Mouse (Mus musculus) T-helper 1 cell (primary cell): ENCODE data around the gene Alb.

Source experiments
- in situ Hi-C: fragments of 300-600 bp; cut with MboI, MseI; formaldehyde crosslinking; loops from one replicate; pipeline ENCODE4 v1.15.1; 2025; ENCODE audit warnings: high pct_unique_total_duplicates

The Alb gene

DNA sequence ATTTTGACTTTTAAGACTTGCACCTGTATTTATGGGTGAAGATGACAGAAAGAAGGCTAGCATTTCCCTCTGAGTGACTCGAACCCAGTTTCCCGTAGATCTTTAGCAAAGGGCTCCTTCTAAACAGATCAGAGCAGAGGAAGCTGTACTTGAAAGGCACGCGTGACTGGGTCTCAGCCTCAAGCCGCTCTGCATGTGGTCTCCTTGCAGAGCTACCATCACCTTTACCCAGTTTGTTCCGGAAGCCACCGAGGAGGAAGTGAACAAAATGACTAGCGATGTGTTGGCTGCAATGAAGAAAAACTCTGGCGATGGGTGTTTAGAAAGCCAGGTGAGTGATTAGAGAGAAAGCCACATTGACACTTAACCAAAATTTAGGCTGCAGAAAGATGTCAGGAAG, 31.7 kb downstream of the Alb start:
- in situ Hi-C loops = loop anchor here (10.0 kb wide), 1 partner anchor 2002 kb away; no protein-coding TSS in a partner anchor

- in situ Hi-C loops = loop anchor here (10.0 kb wide), 1 partner anchor 2000 kb away; no protein-coding TSS in a partner anchor
These were observed 33.6 kb downstream of the Alb start for GRCm38 (mm10) chr5:90494308-90494707.

DNA sequence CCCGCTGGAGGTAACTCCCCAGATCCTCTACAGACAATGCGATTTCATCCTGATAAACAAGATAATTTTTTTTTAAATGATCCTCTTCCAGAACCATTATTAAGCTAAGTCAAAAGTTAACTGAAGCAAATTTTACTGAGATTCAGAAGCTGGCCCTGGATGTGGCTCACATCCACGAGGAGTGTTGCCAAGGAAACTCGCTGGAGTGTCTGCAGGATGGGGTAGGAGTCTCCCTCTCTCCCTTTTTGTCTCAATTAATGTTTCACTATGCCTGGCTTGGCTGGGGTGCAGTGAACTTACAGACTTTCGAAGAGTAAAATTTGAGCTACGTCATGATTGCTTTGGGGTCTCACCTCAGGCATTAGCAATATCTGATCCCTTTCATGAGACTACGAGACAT, 38.8 kb downstream of the Alb start:
- in situ Hi-C loops = loop anchor here (10.0 kb wide), 1 partner anchor 1995 kb away; no protein-coding TSS in a partner anchor

DNA sequence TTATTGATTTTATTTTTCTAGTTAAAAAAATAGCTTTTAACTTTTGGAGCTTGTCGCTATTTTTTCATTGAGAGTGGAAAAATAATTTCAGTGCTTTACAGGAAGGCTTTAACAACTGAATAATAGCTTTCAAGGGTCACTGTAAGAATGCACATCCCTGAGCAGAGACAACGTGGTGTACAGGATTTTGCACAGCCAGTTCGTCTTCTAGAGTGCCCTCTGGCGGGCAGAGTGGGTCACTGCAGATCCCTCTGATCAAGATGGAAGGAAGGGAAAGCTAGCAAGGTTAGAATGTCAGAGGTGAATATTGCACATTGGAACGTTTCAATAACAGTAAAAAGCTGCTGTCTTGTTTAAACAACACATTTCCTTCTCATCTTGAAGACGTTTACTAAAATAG, 40.0 kb downstream of the Alb start:
- in situ Hi-C loops = loop anchor here (5.0 kb wide), 1 partner anchor 298 kb away; no protein-coding TSS in a partner anchor

GRCm38 (mm10) chr5:90501752-90502151, 41.1 kb downstream of the Alb start:
- in situ Hi-C loops = loop anchor here (5.0 kb wide), 1 partner anchor 299 kb away; no protein-coding TSS in a partner anchor

GRCm38 (mm10) chr5:90504742-90505141, 44.0 kb downstream of the Alb start:
- in situ Hi-C loops = loop anchor here (5.0 kb wide), 1 partner anchor 302 kb away; no protein-coding TSS in a partner anchor

- in situ Hi-C loops = no loop called here
These were observed 45.8 kb downstream of the Alb start for GRCm38 (mm10) chr5:90506507-90506906.

- in situ Hi-C loops = no loop called here
These were observed 46.8 kb downstream of the Alb start for GRCm38 (mm10) chr5:90507411-90507949.

GRCm38 (mm10) chr5:90509828-90510592, 49.3 kb downstream of the Alb start:
- in situ Hi-C loops = loop anchor here (5.0 kb wide), 1 partner anchor 52 kb away; the partner anchor contains the start of gene 5830473C10Rik

DNA sequence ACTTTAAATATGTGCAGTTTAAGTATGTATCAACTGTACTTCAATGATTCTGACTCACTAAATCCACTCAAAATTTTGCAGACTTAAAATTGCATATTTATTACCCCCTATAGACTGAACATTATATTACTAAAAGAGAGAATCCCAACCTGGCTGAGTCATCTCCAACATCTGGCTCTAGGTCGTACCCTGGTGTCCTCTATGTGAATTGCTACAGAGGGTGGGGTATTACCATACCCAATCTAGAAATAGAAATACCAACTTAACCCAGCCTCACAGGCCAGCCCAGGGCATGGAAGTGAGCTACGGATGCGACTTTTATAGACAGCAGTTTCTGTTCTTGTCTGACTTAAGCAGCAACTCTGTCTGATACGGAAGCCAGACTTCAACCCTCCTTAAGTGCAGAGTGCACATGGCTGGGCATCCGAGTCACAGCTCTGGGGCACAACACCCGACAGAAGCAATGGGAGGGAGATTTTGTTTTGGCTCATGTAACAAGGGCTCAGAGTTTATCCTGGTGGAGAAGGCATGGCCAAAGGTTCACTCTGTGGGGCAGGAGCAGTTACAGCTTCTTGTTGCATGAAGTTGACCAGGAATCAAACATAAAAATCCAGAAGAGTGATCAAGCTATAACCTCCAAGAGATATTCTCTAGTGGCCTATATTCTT, 51.7 kb downstream of the Alb start:
- in situ Hi-C loops = loop anchor here (5.0 kb wide), 1 partner anchor 50 kb away; the partner anchor contains the start of gene 5830473C10Rik

GRCm38 (mm10) chr5:90515561-90515960, 54.9 kb downstream of the Alb start:
- in situ Hi-C loops = no loop called here

DNA sequence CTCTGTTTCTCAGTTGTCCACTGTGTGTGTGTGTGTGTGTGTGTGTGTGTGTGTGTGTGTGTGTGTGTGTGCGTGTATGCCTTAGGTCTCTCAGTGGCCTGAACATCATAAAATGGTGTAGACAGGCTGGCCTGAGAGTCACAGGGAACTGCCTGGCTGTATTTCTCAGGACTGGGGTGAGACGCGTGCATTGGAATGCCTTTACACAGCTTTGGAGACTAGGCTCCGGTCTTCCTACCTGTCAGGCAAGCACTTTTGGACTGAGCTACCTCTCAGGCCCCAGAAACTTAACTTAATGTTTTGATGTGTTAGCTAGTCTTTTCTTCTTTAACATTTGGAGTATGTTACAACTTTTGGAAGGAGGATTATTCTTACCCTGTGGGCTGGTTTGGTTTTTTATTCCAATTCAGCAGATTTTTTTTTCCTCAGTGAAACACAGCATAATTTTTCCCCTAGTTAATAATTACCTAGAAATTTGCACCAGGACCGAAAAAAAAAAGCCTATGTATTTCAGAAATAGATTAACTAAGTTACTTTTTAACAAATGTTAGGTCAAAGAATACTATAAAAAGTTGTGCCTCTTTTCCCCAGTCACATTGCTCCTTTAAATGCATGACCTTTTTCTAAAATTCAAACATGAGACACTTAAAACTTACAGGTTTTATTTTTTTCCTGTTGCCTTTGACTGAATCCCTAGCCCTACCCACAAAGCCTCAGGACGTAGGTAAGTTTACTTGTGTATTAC, 57.8 kb downstream of the Alb start, which contains the start of gene Afm:
Gene Afm, plus strand, starts transcription at position 577 of the 745 bp plus-strand sequence.
- in situ Hi-C loops = no loop called here
